Mouse (Mus musculus) cortical plate, adult 2 months (tissue): ENCODE results near the gene Sdc4.

Experiments used
- CTCF ChIP-seq: fragments of 200-500 bp; IDR thresholded peaks from 2 replicates; pipeline ENCODE4 v1.5.1; 2011; ENCODE audit warnings: mild to moderate bottlenecking, control low read depth, low read length; ENCODE audit not compliant: insufficient read depth; ENCODE audit errors: extremely low read depth
- POLR2A ChIP-seq: fragments of 200-500 bp; IDR thresholded peaks from 2 replicates; pipeline ENCODE4 v1.6.1; 2011; ENCODE audit warnings: mild to moderate bottlenecking, low read length, control low read depth; ENCODE audit not compliant: insufficient read depth; ENCODE audit errors: extremely low read depth

- TF ChIP-seq CTCF (no peak), POLR2A (no peak)
Measured at GRCm38 (mm10) chr2:164452000-164452676, 8.5 kb upstream of the Sdc4 start.
